Mouse (Mus musculus): ENCODE measurements at regions not wholly inside any gene's neighbourhood (a gene's known extent, or its start where the extent isn't known, plus 50 kb on each side); places are given as distances from the start of the nearest gene placed in this dataset.
A peak's percentile ranks its signal among the peaks of the same experiment; 100 is the strongest.

DNA sequence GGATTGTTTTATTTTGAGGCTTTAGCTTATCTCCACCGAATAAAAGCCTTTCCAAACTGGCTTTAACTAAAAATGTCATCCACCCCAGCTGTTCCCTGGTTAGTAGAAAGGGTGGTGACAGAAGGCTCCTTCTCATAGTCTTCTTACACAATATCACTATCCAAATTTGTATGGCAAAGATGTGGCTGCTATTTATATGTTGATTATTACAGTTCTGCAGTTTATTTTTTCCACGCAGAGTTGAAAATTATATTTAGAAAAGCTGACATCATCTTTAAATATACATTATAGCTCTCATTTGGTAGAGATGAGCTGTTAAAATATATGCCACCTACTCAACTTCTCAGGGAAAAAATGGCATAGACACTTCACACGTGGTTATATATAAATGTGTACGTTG, 683.3 kb upstream of the Slit2 start:
- H3K4me2 ChIP-seq (ENCODE audit: low read depth, low read length) = no peak overlapping the region
- WGBS = 42% methylated on average over 4 of the region's 4 CpGs
- peak; percentile 28 for DNase-seq (ENCODE audit: low spot score)

DNA sequence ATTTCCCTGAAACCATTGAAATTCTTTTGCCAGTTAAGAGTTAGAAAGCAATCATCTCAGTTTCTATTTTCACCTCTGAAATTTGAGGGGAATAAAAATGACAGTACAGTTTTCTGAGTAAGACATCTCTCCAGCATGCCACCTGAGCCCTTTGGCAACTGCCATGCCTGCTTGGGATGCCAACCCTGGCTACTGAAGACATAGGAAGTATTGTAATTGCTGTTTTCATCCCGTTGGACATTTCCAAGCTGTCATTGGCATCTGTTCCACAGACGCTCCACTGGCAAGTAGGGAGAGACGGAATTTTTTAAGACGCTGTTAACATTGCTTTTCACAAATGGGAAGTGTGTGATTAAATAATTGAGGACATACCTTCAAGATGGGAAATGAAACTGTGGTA, 665.4 kb upstream of the Slit2 start:
- 70% methylated on average over 4 of the region's 4 CpGs for WGBS
- Histone ChIP-seq H3K9ac (replicated peaks; ENCODE audit: low read depth, low read length) (no peak overlapping the region), H3K36me3 (replicated peaks; ENCODE audit: control insufficient read depth, insufficient read depth, low read length) (no peaks in the 10 kb centered on the region), H3K4me2 (ENCODE audit: low read depth, low read length) (no peak overlapping the region), H3K4me3 (ENCODE audit: low read depth, low read length) (no peak overlapping the region), H3K27ac (ENCODE audit: low read depth) (no peak overlapping the region), H3K9me3 (replicated peaks; ENCODE audit: control insufficient read depth, low read length) (no peaks in the 10 kb centered on the region), H3K27me3 (ENCODE audit: control insufficient read depth, insufficient read depth, low read length) (no peaks in the 10 kb centered on the region), H3K4me1 (ENCODE audit: control insufficient read depth, insufficient read depth) (peaks cover 2% of the 10 kb centered on the region; the same call in 1 of the 2 replicates)
- no peak for DNase-seq (ENCODE audit: low spot score)
- no peak for ATAC-seq (ENCODE audit: insufficient read depth, low read depth)
- TF ChIP-seq CTCF (IDR thresholded peaks at IDR 0.05; ENCODE audit: low read depth) = no peak
- no peak for TF ChIP-seq EP300 (IDR thresholded peaks at IDR 0.05; ENCODE audit: low read depth)

More for the DNA sequence above, 683.3 kb upstream of the Slit2 start:
- no peak for TF ChIP-seq EP300 (IDR thresholded peaks at IDR 0.05; ENCODE audit: low read depth)
- no peak for TF ChIP-seq CTCF (IDR thresholded peaks at IDR 0.05; ENCODE audit: low read depth)
- no peak overlapping the region for H3K9ac ChIP-seq (replicated peaks; ENCODE audit: low read depth, low read length)
- no peaks in the 10 kb centered on the region for H3K27me3 ChIP-seq (ENCODE audit: control insufficient read depth, insufficient read depth, low read length)
- H3K9me3 ChIP-seq (replicated peaks; ENCODE audit: control insufficient read depth, low read length) = no peaks in the 10 kb centered on the region
- no peaks in the 10 kb centered on the region for H3K4me1 ChIP-seq (ENCODE audit: control insufficient read depth, insufficient read depth)
- no peak overlapping the region for H3K27ac ChIP-seq (ENCODE audit: low read depth)
- H3K4me3 ChIP-seq (ENCODE audit: low read depth, low read length) = no peak overlapping the region
- no peaks in the 10 kb centered on the region for H3K36me3 ChIP-seq (replicated peaks; ENCODE audit: control insufficient read depth, insufficient read depth, low read length)
- ATAC-seq (ENCODE audit: insufficient read depth, low read depth) = no peak

DNA sequence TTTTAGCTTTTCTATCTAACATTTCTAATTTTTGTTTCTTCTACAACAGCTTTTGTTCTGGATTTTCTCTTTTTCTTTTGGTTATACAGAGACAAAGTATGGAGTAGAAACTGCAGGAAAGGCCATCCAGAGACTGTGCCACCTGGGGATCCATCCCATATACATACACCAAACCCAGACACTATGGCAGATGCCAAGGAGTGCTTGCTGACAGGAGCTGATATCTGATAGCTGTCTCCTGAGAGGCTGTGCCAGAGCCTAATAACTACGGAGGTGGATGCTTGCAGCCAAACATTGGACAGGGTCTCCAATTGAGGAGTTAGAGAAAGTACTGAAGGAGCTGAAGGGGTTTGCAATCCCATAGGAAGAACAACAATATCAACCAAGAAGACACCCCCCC, 664.8 kb upstream of the Slit2 start:
- 27% methylated on average over 1 of the region's 1 CpGs for WGBS
- no peaks in the 10 kb centered on the region for H3K36me3 ChIP-seq (replicated peaks; ENCODE audit: control insufficient read depth, insufficient read depth, low read length)
- H3K4me3 ChIP-seq (ENCODE audit: low read depth, low read length) = no peak overlapping the region
- no peak overlapping the region for H3K27ac ChIP-seq (ENCODE audit: low read depth)
- no peak overlapping the region for H3K9ac ChIP-seq (replicated peaks; ENCODE audit: low read depth, low read length)
- ATAC-seq (ENCODE audit: insufficient read depth, low read depth) (no peak), DNase-seq (ENCODE audit: low spot score) (no peak)
- TF ChIP-seq CTCF (IDR thresholded peaks at IDR 0.05; ENCODE audit: low read depth) (no peak), EP300 (IDR thresholded peaks at IDR 0.05; ENCODE audit: low read depth) (no peak)
- no peaks in the 10 kb centered on the region for H3K9me3 ChIP-seq (replicated peaks; ENCODE audit: control insufficient read depth, low read length)
- no peak overlapping the region for H3K4me2 ChIP-seq (ENCODE audit: low read depth, low read length)
- peaks cover 6% of the 10 kb centered on the region; the same call in 1 of the 2 replicates for H3K4me1 ChIP-seq (ENCODE audit: control insufficient read depth, insufficient read depth)
- no peaks in the 10 kb centered on the region for H3K27me3 ChIP-seq (ENCODE audit: control insufficient read depth, insufficient read depth, low read length)

DNA sequence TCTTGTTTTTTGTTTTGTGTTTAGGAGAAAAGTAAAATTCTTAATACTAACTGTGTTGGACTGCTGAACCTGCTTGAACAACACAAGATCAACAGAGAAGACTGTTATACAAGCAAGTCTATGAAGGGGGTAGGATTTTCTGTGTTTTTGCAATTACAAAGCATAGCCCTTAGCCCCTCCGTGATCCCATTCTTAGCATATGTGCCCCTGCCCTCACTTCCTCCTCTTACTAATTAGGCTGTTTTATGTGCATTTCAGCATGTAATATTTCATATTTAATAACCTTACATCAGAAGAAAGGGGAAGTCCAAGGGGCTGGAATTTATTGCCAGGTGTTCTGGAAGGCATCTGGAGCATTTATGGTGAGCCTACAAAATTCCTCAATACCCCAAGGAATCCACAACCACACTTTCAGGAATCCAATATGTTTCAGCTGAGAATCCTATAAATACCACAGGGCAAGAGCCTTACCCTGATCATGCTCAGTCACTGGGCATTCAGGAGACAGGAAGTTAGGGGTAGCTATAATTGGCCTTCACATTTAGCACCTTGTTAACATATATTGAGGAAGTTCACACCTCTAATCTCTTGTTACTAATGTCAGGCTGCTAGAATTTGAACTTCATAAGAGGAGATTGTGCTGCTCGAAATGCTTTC, 660.3 kb upstream of the Slit2 start:
- H3K4me2 ChIP-seq (ENCODE audit: low read depth, low read length) = no peak overlapping the region
- DNase-seq (ENCODE audit: low spot score) = no peak
- no peak overlapping the region for H3K9ac ChIP-seq (replicated peaks; ENCODE audit: low read depth, low read length)
- no peak overlapping the region for H3K4me3 ChIP-seq (ENCODE audit: low read depth, low read length)
- 39% methylated on average over 2 of the region's 2 CpGs for WGBS
- no peak overlapping the region for H3K27ac ChIP-seq (ENCODE audit: low read depth)
- TF ChIP-seq EP300 (IDR thresholded peaks at IDR 0.05; ENCODE audit: low read depth) (no peak), CTCF (IDR thresholded peaks at IDR 0.05; ENCODE audit: low read depth) (no peak)
- H3K4me1 ChIP-seq (ENCODE audit: control insufficient read depth, insufficient read depth) = peaks cover 8% of the 10 kb centered on the region; the same call in 1 of the 2 replicates
- no peaks in the 10 kb centered on the region for H3K9me3 ChIP-seq (replicated peaks; ENCODE audit: control insufficient read depth, low read length)
- H3K36me3 ChIP-seq (replicated peaks; ENCODE audit: control insufficient read depth, insufficient read depth, low read length) = no peaks in the 10 kb centered on the region
- ATAC-seq (ENCODE audit: insufficient read depth, low read depth) = no peak
- H3K27me3 ChIP-seq (ENCODE audit: control insufficient read depth, insufficient read depth, low read length) = no peaks in the 10 kb centered on the region

DNA sequence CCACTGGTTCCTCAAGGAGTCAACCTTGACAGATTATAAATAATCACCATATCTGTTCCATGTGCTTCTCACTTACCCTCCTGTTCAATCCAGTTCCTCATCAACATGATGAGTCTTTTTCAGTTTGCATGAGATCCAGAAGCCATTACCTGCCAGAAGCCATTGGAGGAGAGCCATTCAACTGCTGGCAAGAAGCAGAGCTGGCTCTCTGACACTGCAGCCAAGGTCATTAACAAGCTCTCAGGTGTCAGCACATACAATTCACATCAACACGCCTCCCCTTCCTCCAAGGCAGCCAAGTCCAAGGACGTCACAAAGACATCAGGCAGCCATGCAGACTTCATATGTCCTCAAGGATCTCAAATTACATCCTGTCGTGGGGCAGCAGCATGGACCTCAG, 648.6 kb upstream of the Slit2 start:
- H3K27ac ChIP-seq (ENCODE audit: low read depth) = no peak overlapping the region
- H3K4me2 ChIP-seq (ENCODE audit: low read depth, low read length) = no peak overlapping the region
- no peak overlapping the region for H3K4me3 ChIP-seq (ENCODE audit: low read depth, low read length)
- no peaks in the 10 kb centered on the region for H3K27me3 ChIP-seq (ENCODE audit: control insufficient read depth, insufficient read depth, low read length)
- H3K9me3 ChIP-seq (replicated peaks; ENCODE audit: control insufficient read depth, low read length) = no peaks in the 10 kb centered on the region
- H3K9ac ChIP-seq (replicated peaks; ENCODE audit: low read depth, low read length) = no peak overlapping the region
- no peaks in the 10 kb centered on the region for H3K36me3 ChIP-seq (replicated peaks; ENCODE audit: control insufficient read depth, insufficient read depth, low read length)
- H3K4me1 ChIP-seq (ENCODE audit: control insufficient read depth, insufficient read depth) = no peaks in the 10 kb centered on the region
- no peak for TF ChIP-seq CTCF (IDR thresholded peaks at IDR 0.05; ENCODE audit: low read depth)
- ATAC-seq (ENCODE audit: insufficient read depth, low read depth) (no peak), DNase-seq (ENCODE audit: low spot score) (no peak)
- 39% methylated on average over 3 of the region's 3 CpGs for WGBS

DNA sequence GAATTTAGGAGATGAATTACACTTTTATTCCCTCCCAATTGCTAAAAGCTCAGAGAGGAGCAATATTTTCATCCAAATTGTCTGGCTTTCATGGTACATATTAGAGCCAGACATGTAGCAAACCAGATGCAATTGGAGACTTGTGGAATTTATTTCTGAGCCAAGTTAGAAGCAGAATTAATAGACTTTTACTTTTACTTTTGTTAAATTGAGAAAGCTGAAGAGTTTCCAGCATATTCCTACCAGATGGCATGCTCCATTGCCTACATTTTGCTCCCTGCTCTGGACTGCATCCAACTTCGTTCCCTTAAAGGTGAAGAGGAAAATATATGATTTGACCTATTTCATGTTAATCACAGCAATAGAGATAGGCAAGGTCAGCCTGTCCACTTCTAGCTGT, 646.4 kb upstream of the Slit2 start:
- WGBS = 56% methylated on average over 1 of the region's 1 CpGs
- DNase-seq (ENCODE audit: low spot score) = no peak
- Histone ChIP-seq H3K27me3 (ENCODE audit: control insufficient read depth, insufficient read depth, low read length) (no peaks in the 10 kb centered on the region), H3K27ac (ENCODE audit: low read depth) (no peak overlapping the region), H3K9me3 (replicated peaks; ENCODE audit: control insufficient read depth, low read length) (no peaks in the 10 kb centered on the region), H3K4me3 (ENCODE audit: low read depth, low read length) (no peak overlapping the region), H3K9ac (replicated peaks; ENCODE audit: low read depth, low read length) (no peak overlapping the region), H3K36me3 (replicated peaks; ENCODE audit: control insufficient read depth, insufficient read depth, low read length) (no peaks in the 10 kb centered on the region), H3K4me2 (ENCODE audit: low read depth, low read length) (no peak overlapping the region), H3K4me1 (ENCODE audit: control insufficient read depth, insufficient read depth) (no peaks in the 10 kb centered on the region)
- no peak for TF ChIP-seq CTCF (IDR thresholded peaks at IDR 0.05; ENCODE audit: low read depth)
- no peak for TF ChIP-seq EP300 (IDR thresholded peaks at IDR 0.05; ENCODE audit: low read depth)
- ATAC-seq (ENCODE audit: insufficient read depth, low read depth) = no peak

Measured in heart, postnatal 0 days (tissue).